Mouse (Mus musculus): ENCODE results near the gene Prkar2a.

Gene Prkar2a

DNA sequence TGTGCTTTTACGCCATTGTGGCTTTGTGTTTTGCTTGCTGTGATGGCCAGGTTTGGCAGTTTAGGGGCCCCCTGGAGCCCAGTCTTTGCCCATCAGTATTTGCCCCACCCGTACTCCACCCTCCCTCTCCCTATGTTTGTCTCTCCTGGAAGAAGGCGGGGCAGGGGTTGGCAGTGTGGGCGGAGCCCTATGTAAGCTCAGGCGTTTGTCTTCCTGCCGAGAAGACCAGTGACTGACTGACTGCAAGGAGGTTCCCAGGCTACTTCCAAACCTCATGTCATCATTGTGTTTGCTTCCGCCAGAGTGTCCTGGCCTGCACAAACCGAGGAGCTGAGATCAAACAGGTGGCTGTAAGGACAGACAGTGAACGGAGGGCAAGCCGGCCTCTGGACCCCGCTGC is 106.6 kb downstream of the Prkar2a start:
- DNase-seq (ENCODE audit: low spot score in 2 of 2), result no peak

- no peak for DNase-seq (ENCODE audit: low spot score in 2 of 2)
These were observed 107.4 kb downstream of the Prkar2a start for GRCm38 (mm10) chr9:108796351-108796981.

DNA sequence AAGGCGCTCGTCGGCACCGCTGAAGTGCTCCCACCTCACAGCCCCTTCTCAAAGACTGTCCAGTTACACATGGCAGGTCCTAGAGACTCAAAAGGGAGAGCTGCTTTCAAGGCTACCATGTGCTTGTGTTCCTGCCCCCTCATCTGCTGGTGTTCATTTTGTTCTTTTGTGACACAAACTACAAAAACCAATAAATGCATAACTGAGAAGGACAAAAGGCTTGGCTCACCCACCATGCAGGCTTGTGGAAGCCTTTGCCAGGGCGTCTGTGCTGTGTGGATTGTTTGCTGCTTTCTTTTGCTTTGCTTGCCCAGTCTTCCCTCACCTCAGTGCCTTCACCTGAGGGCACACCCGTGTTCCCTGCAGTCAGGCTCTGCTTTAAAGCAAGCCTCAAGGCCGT is 108.4 kb downstream of the Prkar2a start:
- no peak for DNase-seq (ENCODE audit: low spot score in 2 of 2)

GRCm38 (mm10) chr9:108798508-108799075 is 109.5 kb downstream of the Prkar2a start:
- no peak for DNase-seq (ENCODE audit: low spot score in 2 of 2)

DNA sequence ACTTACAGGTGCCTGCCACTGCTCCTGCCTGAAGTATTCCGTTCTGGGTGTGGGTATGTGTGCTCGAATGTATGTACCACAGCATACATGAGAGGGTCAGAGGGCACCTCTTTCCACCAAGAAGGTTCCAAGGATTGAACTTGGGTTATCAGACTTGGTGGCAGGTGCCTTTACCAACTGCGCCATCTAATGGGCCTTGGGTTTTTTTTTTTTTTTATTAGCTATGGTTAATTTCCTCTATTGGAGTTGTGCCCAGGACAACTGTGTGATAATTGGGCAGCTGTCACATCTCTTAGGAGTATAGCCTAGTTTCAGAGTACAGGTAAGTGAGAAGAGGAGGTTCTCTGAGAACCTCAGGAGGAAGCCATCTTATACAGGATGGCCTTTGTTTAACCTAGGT is 110.5 kb downstream of the Prkar2a start:
- DNase-seq (ENCODE audit: low spot score in 2 of 2), result no peak
